Mouse (Mus musculus): ENCODE data around the gene Mpp5.

DNA sequence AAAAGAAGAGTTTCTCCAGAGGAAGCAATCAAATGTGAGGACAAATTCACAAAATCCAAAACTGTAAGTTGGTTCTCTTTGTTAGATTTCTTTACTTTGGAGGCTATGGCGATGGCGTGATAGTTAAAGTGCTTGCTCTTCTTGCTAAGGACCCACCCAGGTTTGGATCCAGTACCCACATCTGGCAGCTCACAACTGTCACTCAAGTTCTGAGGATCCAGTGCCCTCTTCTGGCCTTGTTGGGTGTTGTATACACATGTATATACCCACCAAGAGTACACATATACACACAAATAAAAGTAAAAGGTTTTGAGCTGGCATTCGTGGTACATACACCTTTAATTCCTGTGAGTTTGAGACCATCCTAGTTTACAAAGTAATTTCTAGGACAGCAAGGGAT is 125.9 kb downstream of the Mpp5 start:
- no peak for TF ChIP-seq CTCF (IDR thresholded peaks at IDR 0.05; ENCODE audit: insufficient read depth, low read depth, low read length)
- TF ChIP-seq POLR2A (IDR thresholded peaks at IDR 0.05; ENCODE audit: insufficient read depth, low read depth, low read length) = no peak

All from olfactory bulb, adult 2 months (tissue).